Mouse (Mus musculus): ENCODE measurements at regions not wholly inside any gene's neighbourhood (a gene's known extent, or its start where the extent isn't known, plus 50 kb on each side); places are given as distances from the start of the nearest gene placed in this dataset.
A peak's percentile ranks its signal among the peaks of the same experiment; 100 is the strongest.

DNA sequence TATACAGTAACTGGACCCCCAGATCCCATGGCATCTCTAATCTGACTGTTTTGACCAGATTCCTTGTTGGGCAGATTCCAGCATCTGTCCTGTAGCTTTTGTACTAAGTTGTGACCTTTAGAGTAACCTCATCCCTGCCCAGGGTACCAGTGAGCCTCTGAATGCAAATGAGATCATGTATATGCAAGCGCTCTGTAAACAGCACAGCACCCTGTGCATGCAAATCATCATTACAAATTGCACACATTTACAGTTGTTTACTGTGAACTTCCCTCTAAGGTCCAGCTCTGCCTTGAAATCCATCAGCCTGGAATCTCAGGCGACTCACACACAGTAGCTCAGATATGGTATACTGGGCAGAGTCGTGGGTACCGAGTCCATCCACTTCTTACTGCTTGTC is 258.6 kb upstream of the Dusp10 start:
- no peak for DNase-seq

DNA sequence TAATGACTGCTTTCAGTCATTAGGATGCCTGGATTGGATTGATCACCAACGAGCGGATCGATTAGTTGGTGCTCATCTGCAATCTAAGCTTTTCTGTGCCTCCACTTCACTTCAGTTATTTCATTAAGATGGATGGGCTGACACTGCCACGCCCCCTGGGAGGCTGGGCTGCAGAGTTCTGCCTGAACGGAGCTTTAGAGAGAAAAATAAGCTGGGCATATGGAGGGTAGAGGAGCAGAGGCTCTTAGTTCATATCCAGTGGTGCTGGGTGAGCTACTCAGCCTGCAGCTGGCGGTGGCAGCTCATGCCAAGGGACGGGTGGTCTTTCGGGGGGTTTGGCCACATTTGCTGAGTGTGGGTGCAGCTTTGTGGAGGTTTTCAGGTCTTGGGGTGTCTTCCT is 256.4 kb upstream of the Dusp10 start:
- no peak for DNase-seq

- peak; percentile 50 to 65 for DNase-seq
These were observed 249.0 kb upstream of the Dusp10 start for GRCm38 (mm10) chr1:183763864-183764726.

DNA sequence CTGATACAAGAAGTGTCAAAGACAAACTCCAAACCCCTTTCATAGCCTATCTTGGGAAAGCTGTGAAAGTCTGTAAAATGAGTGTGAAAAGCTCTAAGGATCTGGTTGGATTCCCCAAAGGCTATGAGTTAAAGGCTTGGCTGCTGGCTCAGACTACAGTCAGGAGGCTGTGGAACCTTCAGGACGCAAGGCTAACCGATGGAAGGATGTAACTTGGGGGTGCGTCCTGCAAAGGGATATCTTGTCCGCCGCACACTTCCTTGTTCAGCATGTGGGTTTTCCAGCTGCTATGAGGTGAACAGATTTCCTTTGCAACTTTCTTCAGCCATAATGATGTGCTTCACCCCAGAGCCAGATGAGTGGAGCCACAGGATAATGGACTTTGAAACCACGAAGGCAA is 240.3 kb upstream of the Dusp10 start:
- DNase-seq: no peak

GRCm38 (mm10) chr1:183780180-183780579 is 232.9 kb upstream of the Dusp10 start:
- DNase-seq: no peak

DNA sequence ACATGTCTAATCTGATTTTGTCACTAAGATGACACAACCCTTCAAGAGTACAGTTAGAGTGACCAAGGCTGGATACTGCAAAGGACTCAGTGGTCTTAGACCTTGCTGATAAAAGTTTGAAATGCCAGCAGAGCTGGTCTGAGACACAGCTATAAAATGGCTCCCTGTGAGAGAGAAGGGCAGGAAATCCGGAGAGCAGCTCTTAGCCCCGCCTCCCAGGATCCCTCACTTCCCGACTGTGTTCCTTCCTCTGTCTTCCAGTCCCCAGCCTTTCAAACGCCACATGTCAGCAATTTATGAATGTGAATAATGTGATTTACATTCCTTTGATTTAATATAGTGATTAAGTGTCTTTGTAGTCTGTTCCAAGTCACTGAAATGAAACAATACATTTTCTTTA is 232.3 kb upstream of the Dusp10 start:
- no peak for DNase-seq

DNA sequence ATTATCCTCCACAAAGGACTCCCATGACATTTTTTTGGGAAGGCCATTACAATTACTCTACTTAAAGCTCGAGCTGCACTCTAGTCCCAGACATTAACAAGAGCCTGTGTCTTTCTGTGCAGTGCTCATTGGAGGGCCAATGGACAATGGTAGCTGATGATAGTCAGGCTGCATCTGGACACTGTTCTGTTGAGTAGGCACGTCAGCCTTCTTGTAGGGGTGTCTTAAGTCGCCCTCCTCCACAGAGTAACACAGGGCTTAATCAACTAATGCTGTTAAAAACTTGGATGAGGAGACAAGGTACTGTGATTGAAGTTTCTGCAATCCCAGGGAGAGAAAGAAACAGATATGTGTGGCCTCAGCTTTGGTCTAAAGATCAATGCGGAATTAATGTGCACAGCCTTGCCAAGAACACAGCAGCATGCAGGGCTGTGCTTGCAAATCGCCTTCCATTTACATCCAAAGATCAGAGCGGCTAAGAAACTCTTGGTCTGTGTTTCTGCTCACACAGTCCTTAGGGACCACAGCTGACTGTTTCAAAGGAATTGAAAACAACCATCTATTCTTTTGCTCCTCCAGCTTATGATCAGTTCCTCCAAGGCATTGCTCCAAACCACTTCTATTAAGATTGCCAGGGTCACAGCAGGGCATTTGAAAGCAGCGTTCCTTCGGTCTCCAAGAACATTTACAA is 229.5 kb upstream of the Dusp10 start:
- DNase-seq: no peak

DNA sequence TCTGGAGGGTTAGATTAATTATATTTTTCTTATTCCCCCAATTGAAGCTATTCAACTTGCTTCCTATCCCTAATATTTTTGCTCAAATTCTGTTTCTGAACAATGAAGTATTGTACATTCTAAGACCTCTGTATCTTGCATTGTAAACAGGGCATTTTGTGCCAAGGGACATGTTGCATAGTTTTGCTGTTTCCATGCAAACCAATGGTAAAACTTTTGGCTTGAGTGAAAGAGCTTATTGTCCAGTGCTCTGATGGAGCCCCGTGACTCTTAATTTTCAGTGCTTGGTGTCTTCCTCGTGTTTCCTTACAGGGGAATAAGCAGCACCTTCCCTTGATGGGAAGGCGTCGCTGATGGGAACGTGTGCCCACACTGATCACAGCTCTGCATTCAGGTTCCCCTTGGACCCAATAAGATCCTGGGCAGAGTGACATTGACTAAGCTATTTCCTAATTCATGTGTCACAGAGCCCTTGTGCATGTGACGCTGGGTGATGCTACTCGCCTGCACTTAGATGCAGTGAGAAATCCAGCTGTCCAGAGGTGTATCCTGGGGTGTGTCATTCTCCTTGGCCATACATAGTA is 220.8 kb upstream of the Dusp10 start:
- no peak for DNase-seq

DNA sequence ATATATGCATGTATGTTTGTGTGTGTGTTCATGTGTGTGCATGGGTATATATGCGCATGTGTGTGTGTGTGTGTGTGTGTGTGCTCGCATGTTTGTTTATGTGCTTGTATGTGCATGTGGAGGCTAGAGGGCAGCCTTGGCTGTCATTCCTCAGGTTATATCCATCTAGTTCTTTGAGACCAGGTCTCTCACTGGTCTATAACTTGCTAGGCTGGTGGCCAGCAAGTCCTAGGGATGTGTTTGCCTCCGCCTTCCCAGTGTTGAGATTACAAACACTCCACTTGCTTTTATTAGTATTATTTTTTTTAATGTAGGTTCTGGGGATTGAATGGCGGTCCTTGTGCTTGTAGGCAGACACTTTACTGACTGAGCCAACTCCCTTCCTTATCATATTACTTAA is 219.8 kb upstream of the Dusp10 start:
- no peak for DNase-seq

GRCm38 (mm10) chr1:183793913-183794445 is 219.1 kb upstream of the Dusp10 start:
- no peak for DNase-seq

GRCm38 (mm10) chr1:183802351-183802750 is 210.8 kb upstream of the Dusp10 start:
- no peak for DNase-seq

- DNase-seq: no peak
These were observed 209.7 kb upstream of the Dusp10 start for GRCm38 (mm10) chr1:183803357-183803756.

DNA sequence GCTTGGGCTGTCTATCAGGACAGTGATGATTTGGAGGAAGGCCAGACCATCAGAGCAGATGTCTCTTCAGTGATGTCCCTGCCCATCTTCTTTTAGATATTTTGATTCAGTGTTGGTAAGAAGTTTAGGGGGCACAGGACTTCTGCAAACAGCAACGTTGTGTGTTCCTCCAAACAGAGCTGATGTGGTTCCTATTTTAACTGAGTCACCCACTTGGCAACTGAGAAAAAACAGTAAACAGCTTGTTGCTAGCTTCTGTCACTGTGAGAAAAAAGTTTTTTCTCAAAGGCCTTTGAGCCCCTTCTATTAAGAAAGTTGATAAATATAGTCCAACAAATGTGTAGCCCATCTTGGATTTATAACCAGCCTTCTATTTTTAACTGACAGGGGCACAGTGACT is 209.3 kb upstream of the Dusp10 start:
- DNase-seq: no peak

GRCm38 (mm10) chr1:183804295-183804694 is 208.8 kb upstream of the Dusp10 start:
- no peak for DNase-seq

- DNase-seq: no peak
These were observed 206.0 kb upstream of the Dusp10 start for GRCm38 (mm10) chr1:183806864-183807730.

DNA sequence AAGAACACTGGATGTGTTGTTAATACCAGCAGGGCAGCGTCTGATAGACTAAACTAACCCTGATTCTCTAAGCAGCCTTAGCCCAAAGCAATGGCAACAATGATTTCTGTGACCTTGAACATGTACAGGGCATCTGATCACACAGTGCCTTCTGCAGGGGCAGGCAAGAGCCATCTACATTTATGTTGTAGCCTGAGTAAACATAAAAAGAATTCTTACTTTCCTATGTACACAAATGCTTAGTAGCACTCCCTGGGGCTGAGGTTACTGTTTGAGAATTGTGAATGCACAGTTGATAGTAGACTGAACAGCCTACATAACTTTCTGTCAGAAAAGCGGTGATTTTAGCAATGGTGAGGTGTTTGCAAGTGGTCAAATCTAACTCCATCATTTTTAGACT is 204.9 kb upstream of the Dusp10 start:
- DNase-seq: no peak

DNA sequence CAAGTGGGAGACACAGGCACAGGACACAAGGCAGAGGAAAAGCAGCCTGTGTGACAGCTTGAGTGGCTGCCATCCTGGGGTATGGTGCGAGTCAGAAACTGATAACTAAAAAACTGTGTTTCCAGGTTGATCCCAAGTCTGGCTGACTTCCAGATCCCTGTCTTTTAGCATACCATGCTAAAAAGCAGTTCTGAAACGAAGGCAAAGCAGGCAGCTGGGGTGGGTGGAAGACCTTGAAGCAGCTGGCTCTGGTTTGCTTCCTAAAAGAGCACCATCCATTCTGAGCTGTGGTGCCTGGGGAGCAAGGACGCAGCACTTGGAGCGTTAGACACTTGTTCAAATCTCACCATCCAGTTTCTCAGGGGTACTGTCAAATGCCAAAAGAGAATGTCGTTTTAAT is 192.5 kb upstream of the Dusp10 start:
- DNase-seq: no peak

- DNase-seq: no peak
These were observed 186.8 kb upstream of the Dusp10 start for GRCm38 (mm10) chr1:183826300-183826699.

DNA sequence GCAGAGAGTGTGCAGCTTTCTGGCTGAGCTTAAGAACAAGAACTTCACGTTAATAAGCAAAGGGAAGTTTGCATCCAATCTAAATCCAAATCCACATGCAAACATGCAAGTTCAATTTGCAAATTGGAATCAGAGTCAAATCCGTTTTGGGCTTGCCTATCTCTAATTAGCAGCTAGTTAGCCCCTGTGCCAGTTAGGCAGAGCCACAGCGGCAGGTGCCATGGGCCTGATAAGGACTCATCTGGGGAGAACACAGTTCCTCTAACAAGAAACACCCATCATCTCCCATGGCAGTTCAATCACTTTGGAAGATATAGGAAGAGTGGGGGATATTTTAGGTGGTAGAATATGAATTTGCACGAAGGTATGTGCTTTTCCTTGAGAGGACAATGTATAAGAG is 168.0 kb upstream of the Dusp10 start:
- no peak for DNase-seq

DNA sequence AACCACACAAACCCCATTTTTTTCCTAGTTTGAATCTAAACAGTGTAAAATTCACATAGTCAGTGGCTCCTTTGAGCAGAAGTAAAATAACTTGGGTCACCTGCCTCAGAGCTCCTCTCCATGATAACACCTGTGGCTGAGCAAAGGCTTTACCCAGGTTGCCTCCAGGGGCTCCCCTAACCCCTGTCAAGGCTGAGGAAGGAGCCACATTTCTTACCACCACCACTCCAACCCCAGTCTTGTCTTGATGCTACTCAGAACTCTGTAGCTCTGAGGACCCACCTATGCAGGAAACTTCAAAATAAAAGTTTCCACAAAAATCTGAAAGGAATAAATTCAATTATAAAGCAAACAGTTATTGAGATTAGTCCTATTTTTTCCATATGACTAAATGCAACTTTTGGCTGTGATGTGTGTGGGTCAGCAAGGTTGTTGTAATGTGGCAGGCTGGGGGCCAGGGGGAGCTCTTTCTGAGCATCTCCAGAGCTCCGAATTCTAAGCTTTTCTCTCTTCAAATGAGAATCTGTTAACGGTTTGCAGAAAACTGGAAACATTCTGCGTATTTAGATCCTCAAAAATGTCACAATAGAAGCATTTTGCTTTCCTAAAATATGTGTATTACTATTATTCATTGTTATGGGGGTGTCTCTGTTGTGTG is 159.0 kb upstream of the Dusp10 start:
- DNase-seq: peak in 1 of 2 experiments; percentile 17

- no peak for DNase-seq
These were observed 148.0 kb upstream of the Dusp10 start for GRCm38 (mm10) chr1:183865111-183865510.

GRCm38 (mm10) chr1:183865586-183865985 is 147.5 kb upstream of the Dusp10 start:
- no peak for DNase-seq
